Mouse (Mus musculus) hindbrain, embryonic 14.5 days (tissue): ENCODE results near the gene Stx19. TPM values are rescaled to one million over a fixed set of nuclear protein-coding genes. Genes with fewer than 3 reads are reported as not detected.

Experiments used
- ATAC-seq: fragments of 200-750 bp; cut with Nextera tagmentation; 2 replicates; pipeline ENCODE4 v1.8.0; 2017; ENCODE audit warnings: moderate number of reproducible peaks, mild to moderate bottlenecking, moderate TSS enrichment, moderate library complexity; ENCODE audit not compliant: low FRiP score
- DNase-seq: peaks from one replicate; pipeline ENCODE4 v3.0.0-alpha.2; 2015; ENCODE audit warnings: low spot score
- H3K27ac ChIP-seq: fragments of 300-500 bp; sonication (generic); 2 replicates; pipeline ENCODE4 v1.5.1; 2014; ENCODE audit warnings: mild to moderate bottlenecking, moderate library complexity
- H3K27me3 ChIP-seq: fragments of 300-500 bp; sonication (generic); 2 replicates; pipeline ENCODE4 v1.6.1; 2014; ENCODE audit warnings: mild to moderate bottlenecking, low read length, mixed read lengths; ENCODE audit not compliant: control insufficient read depth, insufficient read depth
- H3K36me3 ChIP-seq: fragments of 300-500 bp; sonication (generic); replicated peaks from 2 replicates; pipeline ENCODE4 v1.6.1; 2014; ENCODE audit not compliant: control insufficient read depth, insufficient read depth
- H3K4me1 ChIP-seq: fragments of 300-500 bp; sonication (generic); replicated peaks from 2 replicates; pipeline ENCODE4 v1.6.1; 2014; ENCODE audit warnings: antibody characterized with exemption, low read length, mixed read lengths; ENCODE audit not compliant: control insufficient read depth, insufficient read depth
- H3K4me2 ChIP-seq: fragments of 300-500 bp; sonication (generic); replicated peaks from 2 replicates; pipeline ENCODE4 v1.6.1; 2014; ENCODE audit warnings: mild to moderate bottlenecking, moderate library complexity
- H3K4me3 ChIP-seq: fragments of 300-500 bp; sonication (generic); replicated peaks from 2 replicates; pipeline ENCODE4 v1.5.1; 2014; ENCODE audit warnings: mild to moderate bottlenecking, low read length
- H3K9ac ChIP-seq: fragments of 300-500 bp; sonication (generic); 2 replicates; pipeline ENCODE4 v1.6.1; 2014
- H3K9me3 ChIP-seq: fragments of 300-500 bp; sonication (generic); 2 replicates; pipeline ENCODE4 v1.6.1; 2016; ENCODE audit warnings: low read length; ENCODE audit not compliant: control insufficient read depth
- WGBS: fragments of 180-500 bp; shearing (Covaris S2); extraction: QIAGEN DNeasy Blood & Tissue Kit; methylation state at CpG from one replicate; pipeline ENCODE4 v1.1.7; 2014; 5-methylcytosine and 5-hydroxymethylcytosine counted together
- polyA plus RNA-seq: library from polyadenylated mRNA; unstranded; fragments of >200 nt; fragmentation: Nextera tagmentation; extraction: Ambion mirVana; gene quantifications from 2 replicates; pipeline ENCODE4 v1.2.1, GENCODE M21; 2014

Gene Stx19
- polyA plus RNA-seq, 1 experiment from 2014 or later, result 0.32 TPM

GRCm38 (mm10) chr16:62834016-62834735 is 19.7 kb downstream of the Stx19 start:
- Histone ChIP-seq H3K4me1 (no peaks in the 10 kb centered on the region), H3K9ac (no peak overlapping the region), H3K27me3 (no peaks in the 10 kb centered on the region), H3K9me3 (no peaks in the 10 kb centered on the region), H3K27ac (no peak overlapping the region), H3K36me3 (no peaks in the 10 kb centered on the region), H3K4me2 (no peak overlapping the region), H3K4me3 (no peak overlapping the region)
- DNase-seq (no peak), ATAC-seq (no peak)
- 58% methylated on average over 3 of the region's 3 CpGs for WGBS

GRCm38 (mm10) chr16:62845341-62845740 is 30.9 kb downstream of the Stx19 start:
- ATAC-seq (no peak), DNase-seq (no peak)
- Histone ChIP-seq H3K27me3 (no peaks in the 10 kb centered on the region), H3K4me1 (peaks cover 25% of the 10 kb centered on the region), H3K9ac (peak overlapping the region; percentile 88; the same call in 1 of the 2 replicates), H3K36me3 (no peaks in the 10 kb centered on the region), H3K27ac (no peak overlapping the region), H3K4me2 (peak overlapping the region; percentile 90), H3K9me3 (no peaks in the 10 kb centered on the region), H3K4me3 (peak overlapping the region; percentile 96)
- 88% methylated on average over 6 of the region's 6 CpGs for WGBS

- Histone ChIP-seq H3K9me3 (no peaks in the 10 kb centered on the region), H3K4me3 (peak within 1 kb of the TSS; percentile 96), H3K4me1 (peaks cover 25% of the 10 kb centered on the region), H3K27ac (peak within 1 kb of the TSS; percentile 69), H3K4me2 (peak within 1 kb of the TSS; percentile 90), H3K27me3 (no peaks in the 10 kb centered on the region), H3K9ac (peak within 1 kb of the TSS; percentile 88), H3K36me3 (no peaks in the 10 kb centered on the region)
- under 1% methylated on average over 51 of the region's 52 CpGs for WGBS
- ATAC-seq (peak; percentile 100), DNase-seq (peak; percentile 97)
Measured at GRCm38 (mm10) chr16:62846498-62847312, 32.2 kb downstream of the Stx19 start, which contains the start of gene Arl13b. TSS of gene Arl13b (minus strand) at chr16:62847040.

DNA sequence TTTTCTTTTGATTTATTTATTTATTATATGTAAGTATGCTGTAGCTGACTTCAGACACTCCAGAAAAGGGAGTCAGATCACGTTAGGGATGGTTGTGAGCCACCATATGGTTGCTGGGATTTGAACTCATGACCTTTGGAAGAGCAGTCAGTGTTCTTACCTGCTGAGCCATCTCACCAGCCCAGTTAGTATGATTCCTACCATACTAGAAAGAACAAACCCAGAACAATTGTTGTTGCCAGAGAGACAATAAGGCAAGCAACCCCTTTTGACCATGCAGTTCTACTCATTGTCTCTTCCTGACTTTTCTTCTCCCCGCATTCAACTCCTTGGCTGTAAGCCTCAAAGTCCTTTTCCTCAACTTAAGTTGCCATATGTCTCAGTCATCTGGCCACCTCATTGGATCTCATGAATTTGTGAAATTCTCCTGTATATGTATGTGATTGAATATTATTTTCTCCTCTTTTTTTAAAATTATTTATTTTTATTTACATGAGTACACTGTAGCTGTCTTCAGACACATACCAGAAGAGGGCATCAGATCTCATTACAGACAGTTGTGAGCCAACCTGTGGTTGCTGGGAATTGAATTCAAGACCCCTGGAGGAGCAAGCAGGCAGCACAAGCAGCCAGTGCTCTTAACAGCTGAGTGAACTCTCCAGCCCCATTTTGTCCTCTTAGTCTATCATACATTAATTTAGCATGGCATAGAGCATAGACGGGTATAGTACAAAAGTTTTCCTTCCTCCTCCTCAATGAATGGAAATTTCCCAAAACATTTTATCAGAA is 38.2 kb downstream of the Stx19 start:
- 75% methylated on average over 3 of the region's 3 CpGs for WGBS
- no peaks in the 10 kb centered on the region for H3K27me3 ChIP-seq
- H3K36me3 ChIP-seq, result no peaks in the 10 kb centered on the region
- DNase-seq, result no peak
- H3K9me3 ChIP-seq, result no peaks in the 10 kb centered on the region
- H3K4me2 ChIP-seq, result no peak overlapping the region
- no peaks in the 10 kb centered on the region for H3K4me1 ChIP-seq
- ATAC-seq, result no peak
- H3K27ac ChIP-seq, result no peak overlapping the region
- H3K9ac ChIP-seq, result no peak overlapping the region
- no peak overlapping the region for H3K4me3 ChIP-seq

DNA sequence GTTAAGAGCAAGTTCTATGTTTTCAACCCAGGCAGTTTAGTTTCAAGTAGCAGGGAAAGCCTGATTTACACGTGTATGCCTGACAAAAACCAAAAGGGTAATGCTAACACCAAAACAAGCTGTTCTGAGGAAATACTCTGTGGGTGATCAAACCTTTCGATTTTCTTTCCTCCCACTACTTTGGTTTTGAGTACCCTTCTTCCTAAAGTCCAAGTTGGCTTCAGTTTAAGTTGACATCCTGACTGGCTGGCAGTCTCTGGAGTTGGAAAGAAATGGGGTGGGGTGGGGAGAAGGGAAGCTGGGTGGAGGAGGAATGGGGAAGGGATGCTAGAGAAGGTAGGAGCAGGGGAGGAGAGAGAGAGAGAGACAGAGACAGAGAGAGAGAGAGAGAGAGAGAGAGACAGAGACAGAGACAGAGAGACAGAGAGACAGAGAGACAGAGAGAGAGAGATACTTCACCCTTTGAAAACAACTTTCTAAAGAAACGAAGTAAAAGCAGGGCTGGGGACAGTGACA is 39.2 kb downstream of the Stx19 start:
- H3K27ac ChIP-seq, result no peak overlapping the region
- no peaks in the 10 kb centered on the region for H3K27me3 ChIP-seq
- H3K36me3 ChIP-seq, result no peaks in the 10 kb centered on the region
- H3K4me2 ChIP-seq, result peak overlapping the region; percentile 97
- H3K9ac ChIP-seq, result peak overlapping the region; percentile 87
- 19% methylated on average over 3 of the region's 3 CpGs for WGBS
- peak overlapping the region; percentile 64 for H3K4me3 ChIP-seq
- H3K9me3 ChIP-seq, result no peaks in the 10 kb centered on the region
- no peak for DNase-seq
- ATAC-seq, result peak; percentile 29; the same call in 1 of the 2 replicates
- no peaks in the 10 kb centered on the region for H3K4me1 ChIP-seq

DNA sequence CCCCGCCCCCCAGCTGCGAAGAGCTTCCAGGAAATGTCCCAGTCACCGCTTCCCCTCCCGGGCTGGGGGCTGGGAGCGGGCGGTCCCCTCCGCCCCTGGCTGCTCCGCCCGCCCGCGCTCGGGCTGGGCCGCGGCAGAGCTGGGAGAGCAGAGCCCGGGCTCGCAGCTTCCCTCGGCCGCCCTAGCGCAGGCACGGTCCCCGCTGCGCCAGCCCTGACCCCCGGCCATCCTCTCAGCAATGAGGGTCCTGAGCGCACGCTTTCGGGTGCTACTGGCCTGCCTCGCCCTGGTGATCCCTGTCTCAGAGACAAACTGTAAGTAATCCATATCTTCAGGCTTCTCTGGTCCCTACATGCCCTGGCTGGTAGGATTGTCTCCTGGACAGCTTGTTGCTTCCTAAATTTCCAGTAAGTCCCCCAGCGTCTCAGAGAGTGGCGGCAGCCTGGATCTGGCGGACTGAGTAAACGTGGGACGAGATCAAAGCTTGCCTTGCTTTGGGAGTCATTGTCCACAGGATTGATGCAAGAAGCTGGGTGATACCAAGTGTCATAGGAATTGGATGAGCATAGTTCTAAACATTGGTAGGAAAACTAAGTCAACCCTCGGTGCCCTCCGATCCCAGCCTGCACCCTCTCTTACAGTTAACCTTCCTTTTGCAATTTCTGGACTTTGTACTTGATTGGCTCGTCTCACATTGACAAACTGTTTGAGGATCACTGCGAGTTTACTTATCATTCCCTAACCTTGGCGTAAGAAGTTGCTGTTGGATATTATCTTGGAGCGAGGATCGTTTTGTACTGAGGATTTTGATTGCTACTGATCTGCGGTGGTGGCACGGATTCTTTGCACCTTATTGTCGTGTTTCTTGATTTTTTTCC is 40.0 kb downstream of the Stx19 start, which contains the start of gene Pros1:
TSS of gene Pros1 (plus strand) at position 117 of the 878 bp plus-strand sequence.
- peak within 1 kb of the TSS; percentile 87 for H3K9ac ChIP-seq
- H3K36me3 ChIP-seq, result no peaks in the 10 kb centered on the region
- H3K9me3 ChIP-seq, result no peaks in the 10 kb centered on the region
- H3K27me3 ChIP-seq, result no peaks in the 10 kb centered on the region
- peak within 1 kb of the TSS; percentile 64 for H3K4me3 ChIP-seq
- WGBS, result 5% methylated on average over 35 of the region's 42 CpGs
- peak within 1 kb of the TSS; percentile 97 for H3K4me2 ChIP-seq
- no peaks in the 10 kb centered on the region for H3K4me1 ChIP-seq
- no peak within 1 kb of the TSS; the same call in 1 of the 2 replicates for H3K27ac ChIP-seq
- ATAC-seq, result peak; percentile 93
- DNase-seq, result peak; percentile 50

GRCm38 (mm10) chr16:62855385-62855784 is 40.9 kb downstream of the Stx19 start:
- Histone ChIP-seq H3K4me2 (no peak overlapping the region), H3K27me3 (no peaks in the 10 kb centered on the region), H3K4me1 (no peaks in the 10 kb centered on the region), H3K4me3 (no peak overlapping the region), H3K9ac (no peak overlapping the region), H3K36me3 (no peaks in the 10 kb centered on the region), H3K9me3 (no peaks in the 10 kb centered on the region), H3K27ac (no peak overlapping the region)
- no peak for ATAC-seq
- no peak for DNase-seq
- WGBS, result 68% methylated on average over 6 of the region's 6 CpGs

- H3K27ac ChIP-seq, result no peak overlapping the region
- H3K4me3 ChIP-seq, result no peak overlapping the region
- H3K9me3 ChIP-seq, result no peaks in the 10 kb centered on the region
- H3K4me1 ChIP-seq, result no peaks in the 10 kb centered on the region
- H3K4me2 ChIP-seq, result no peak overlapping the region
- H3K9ac ChIP-seq, result no peak overlapping the region
- no peaks in the 10 kb centered on the region for H3K36me3 ChIP-seq
- 95% methylated on average over 2 of the region's 2 CpGs for whole genome bisulfite sequencing
- H3K27me3 ChIP-seq, result no peaks in the 10 kb centered on the region
- DNase-seq, result no peak
- ATAC-seq, result no peak
Measured at GRCm38 (mm10) chr16:62856273-62856672, 41.8 kb downstream of the Stx19 start.
